Mouse (Mus musculus) inflammation-experienced regulatory T-cells, adult 6 months (primary cell): Measurements from ENCODE around the gene Tex29. TPM values are rescaled to one million over a fixed set of nuclear protein-coding genes. Genes with fewer than 3 reads are reported as not detected.

Experiments
- ATAC-seq: one replicate; pipeline ENCODE4 v1.8.0; 2017
- polyA plus RNA-seq, 3 experiments: library from polyadenylated mRNA; unstranded; fragments of 100-300 nt; shearing (Covaris generic); gene quantifications; one replicate each; pipeline ENCODE4 v1.2.1; 2017

The Tex29 gene
- not detected for polyA plus RNA-seq

GRCm38 (mm10) chr8:11840174-11840573 lies at the start of gene Tex29:
Gene Tex29 (plus strand): TSS chr8:11840474.
- no peak for ATAC-seq

GRCm38 (mm10) chr8:11794956-11795355 lies 45.3 kb upstream of the Tex29 start:
- no peak for ATAC-seq

- ATAC-seq = no peak
Observed at GRCm38 (mm10) chr8:11797128-11797527, 43.1 kb upstream of the Tex29 start.

- no peak for ATAC-seq
Observed at GRCm38 (mm10) chr8:11797729-11798479, 42.4 kb upstream of the Tex29 start.

- ATAC-seq = no peak
Observed at GRCm38 (mm10) chr8:11798480-11798867, 41.8 kb upstream of the Tex29 start.

GRCm38 (mm10) chr8:11799098-11799497 lies 41.2 kb upstream of the Tex29 start:
- ATAC-seq = no peak

GRCm38 (mm10) chr8:11800481-11800880 lies 39.8 kb upstream of the Tex29 start:
- ATAC-seq = no peak

GRCm38 (mm10) chr8:11801571-11801970 lies 38.7 kb upstream of the Tex29 start:
- ATAC-seq = no peak

GRCm38 (mm10) chr8:11804914-11805313 lies 35.4 kb upstream of the Tex29 start:
- ATAC-seq = no peak

- no peak for ATAC-seq
Observed at GRCm38 (mm10) chr8:11806252-11806651, 34.0 kb upstream of the Tex29 start.

GRCm38 (mm10) chr8:11807361-11807760 lies 32.9 kb upstream of the Tex29 start:
- ATAC-seq = no peak

GRCm38 (mm10) chr8:11808047-11808446 lies 32.2 kb upstream of the Tex29 start:
- no peak for ATAC-seq

- no peak for ATAC-seq
Observed at GRCm38 (mm10) chr8:11810426-11810825, 29.8 kb upstream of the Tex29 start.

GRCm38 (mm10) chr8:11813801-11814200 lies 26.5 kb upstream of the Tex29 start:
- ATAC-seq = no peak

- ATAC-seq = no peak
Observed at GRCm38 (mm10) chr8:11815206-11815605, 25.1 kb upstream of the Tex29 start.

- no peak for ATAC-seq
Observed at GRCm38 (mm10) chr8:11820136-11820535, 20.1 kb upstream of the Tex29 start.

GRCm38 (mm10) chr8:11820568-11820967 lies 19.7 kb upstream of the Tex29 start:
- no peak for ATAC-seq

- no peak for ATAC-seq
Observed at GRCm38 (mm10) chr8:11821451-11822206, 18.6 kb upstream of the Tex29 start.

- no peak for ATAC-seq
Observed at GRCm38 (mm10) chr8:11822550-11823060, 17.7 kb upstream of the Tex29 start.

GRCm38 (mm10) chr8:11825756-11826155 lies 14.5 kb upstream of the Tex29 start:
- no peak for ATAC-seq

GRCm38 (mm10) chr8:11827312-11827711 lies 13.0 kb upstream of the Tex29 start:
- no peak for ATAC-seq

GRCm38 (mm10) chr8:11830214-11831046 lies 9.8 kb upstream of the Tex29 start:
- ATAC-seq = no peak

- no peak for ATAC-seq
Observed at GRCm38 (mm10) chr8:11831174-11831573, 9.1 kb upstream of the Tex29 start.
